Mouse (Mus musculus) kidney, postnatal 14 days (tissue): ENCODE measurements around the gene Zfp989.
"Not testable (repeated sequence)": the region's sequence is repeated elsewhere in the genome, so short reads cannot be mapped to it uniquely, and the experiment has no call there.

Source experiments
- DNase-seq: peaks from one replicate; pipeline ENCODE4 v3.0.0; 2022; ENCODE audit warnings: mixed read lengths

The Zfp989 gene

DNA sequence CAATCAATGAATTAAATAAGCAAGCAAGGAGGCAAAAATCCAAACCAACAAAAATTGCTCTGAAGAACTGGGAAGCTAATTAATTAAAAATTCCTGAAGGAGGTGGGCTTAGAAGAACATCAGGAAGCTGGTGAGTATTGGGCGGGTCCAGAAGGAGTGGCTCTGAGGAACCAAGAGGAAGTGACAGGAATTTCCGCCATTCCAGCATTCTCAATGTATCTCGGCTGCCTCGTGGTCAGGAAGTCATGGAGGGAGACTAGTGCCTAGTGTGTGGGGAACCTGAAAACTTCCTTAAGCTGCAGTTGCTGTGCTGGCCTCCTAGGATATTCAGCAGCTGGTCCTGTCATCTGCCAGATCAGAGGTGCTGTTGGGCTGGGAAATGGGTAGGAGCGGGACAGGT, at the start of gene Zfp989:
TSS of gene Zfp989 (plus strand) at position 220 of the 400 bp plus-strand sequence.
- DNase-seq: not testable (repeated sequence)

DNA sequence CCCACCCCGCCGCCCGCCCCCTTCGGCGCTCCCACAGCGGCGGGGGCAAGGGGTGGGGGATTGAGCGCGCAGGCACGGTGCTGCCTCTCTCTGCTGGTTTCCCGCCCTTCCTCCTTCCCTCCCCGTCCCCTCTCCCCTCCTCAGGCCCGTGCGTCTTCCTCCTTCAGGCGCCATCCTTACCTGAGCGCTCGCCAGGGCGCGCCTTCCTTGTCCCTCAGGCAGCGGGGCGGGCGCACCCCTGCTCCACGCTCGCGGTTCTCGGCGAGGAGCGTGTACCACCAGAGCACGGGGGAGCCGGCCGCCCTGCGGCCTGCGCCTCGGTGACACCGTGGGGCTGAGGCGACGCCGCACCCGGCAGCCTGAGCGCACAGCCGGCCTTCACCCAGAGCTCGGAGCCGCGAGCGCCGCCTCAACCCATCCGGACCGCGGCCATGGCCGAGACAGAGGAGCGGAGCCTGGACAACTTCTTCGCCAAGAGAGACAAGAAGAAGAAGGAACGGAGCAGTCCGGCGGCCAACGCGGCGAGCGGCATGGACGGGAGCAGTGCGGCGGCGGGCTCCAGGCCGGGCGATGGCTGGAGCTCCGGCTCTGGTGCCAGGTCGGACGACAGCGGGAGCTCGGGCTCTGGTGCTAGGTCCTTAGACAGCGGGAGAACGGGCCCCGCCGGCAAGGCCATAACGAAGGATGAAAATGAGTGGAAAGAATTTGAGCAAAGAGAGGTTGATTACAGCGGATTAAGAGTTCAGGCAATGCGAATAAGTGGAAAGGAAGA, 39.3 kb upstream of the Zfp989 start:
- DNase-seq: no peak

DNA sequence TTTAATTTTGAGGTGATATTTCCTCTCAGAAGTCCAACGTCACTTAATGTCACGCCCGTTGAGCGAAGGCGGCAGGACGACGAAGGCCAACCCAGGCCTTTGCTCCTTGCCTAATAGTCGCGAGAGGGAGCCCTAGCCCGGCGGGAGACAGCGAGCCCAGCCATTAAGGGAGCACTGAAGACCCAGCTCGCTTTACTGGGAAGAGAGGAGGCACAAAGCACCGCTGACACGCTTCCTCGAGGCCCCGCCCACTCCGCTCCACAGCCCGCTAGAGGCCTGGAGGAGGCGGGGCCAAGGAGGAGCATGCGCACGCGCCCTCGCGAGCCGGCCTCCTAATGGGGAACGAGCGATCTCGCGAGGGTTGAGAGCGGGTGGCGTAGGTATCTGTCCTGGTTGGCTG, 30.1 kb upstream of the Zfp989 start:
- DNase-seq: not testable (repeated sequence)

DNA sequence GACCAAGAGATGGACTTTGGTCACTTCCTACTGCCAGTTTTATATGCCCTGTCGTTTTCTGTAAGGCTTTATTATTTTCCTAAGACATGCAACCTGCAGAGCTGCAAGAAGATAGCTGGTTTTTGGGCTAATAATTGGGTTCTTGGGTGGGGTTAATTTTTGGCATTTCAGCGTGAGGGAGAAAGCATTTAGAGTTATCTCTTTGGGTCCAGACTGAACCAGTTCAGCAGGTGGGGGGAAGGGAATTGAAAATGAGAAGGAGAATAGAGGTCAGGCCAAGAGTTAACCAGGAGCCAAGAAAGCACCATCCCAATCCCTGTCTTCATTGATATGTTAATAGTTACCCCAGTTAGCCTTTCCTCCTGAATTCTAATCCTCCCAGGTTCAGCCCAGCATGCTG, 4.8 kb downstream of the Zfp989 start:
- not testable (repeated sequence) for DNase-seq

DNA sequence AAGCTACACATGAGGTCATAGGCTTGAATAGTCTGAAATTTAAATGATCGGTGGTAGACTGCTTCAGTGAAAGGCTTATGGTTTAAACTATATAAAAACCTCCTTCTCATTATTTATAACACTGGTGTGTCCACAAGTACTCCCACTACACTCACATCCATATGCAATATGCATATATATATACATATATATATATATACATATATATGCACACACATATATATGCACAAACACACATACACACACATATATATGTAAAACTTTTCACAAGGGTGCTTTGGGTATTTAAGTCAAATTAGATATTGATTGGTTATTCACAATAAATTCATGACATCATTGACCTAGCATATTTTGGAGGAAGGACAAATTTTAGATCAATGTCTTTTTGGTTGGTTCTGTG, 46.6 kb downstream of the Zfp989 start:
- not testable (repeated sequence) for DNase-seq

DNA sequence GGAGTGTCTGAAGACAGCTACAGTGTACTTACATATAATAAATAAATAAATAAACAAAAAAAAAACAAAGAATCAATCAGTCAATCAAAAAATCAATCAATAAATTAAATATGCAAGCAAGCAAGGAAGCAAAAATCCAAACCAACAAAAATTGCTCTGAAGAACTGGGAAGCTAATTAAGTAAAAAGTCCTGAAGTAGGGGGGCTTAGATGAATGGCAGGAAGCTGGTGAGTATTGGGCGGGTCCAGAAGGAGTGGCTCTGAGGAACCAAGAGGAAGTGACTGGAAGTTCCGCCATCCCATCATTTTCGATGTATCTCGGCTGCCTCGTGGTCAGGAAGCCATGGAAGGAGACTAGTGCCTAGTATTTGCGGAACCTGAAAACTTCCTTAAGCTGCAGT, 49.8 kb downstream of the Zfp989 start, which contains the start of gene Rex2:
TSS of gene Rex2 (plus strand) at position 301 of the 400 bp plus-strand sequence.
- DNase-seq: not testable (repeated sequence)

DNA sequence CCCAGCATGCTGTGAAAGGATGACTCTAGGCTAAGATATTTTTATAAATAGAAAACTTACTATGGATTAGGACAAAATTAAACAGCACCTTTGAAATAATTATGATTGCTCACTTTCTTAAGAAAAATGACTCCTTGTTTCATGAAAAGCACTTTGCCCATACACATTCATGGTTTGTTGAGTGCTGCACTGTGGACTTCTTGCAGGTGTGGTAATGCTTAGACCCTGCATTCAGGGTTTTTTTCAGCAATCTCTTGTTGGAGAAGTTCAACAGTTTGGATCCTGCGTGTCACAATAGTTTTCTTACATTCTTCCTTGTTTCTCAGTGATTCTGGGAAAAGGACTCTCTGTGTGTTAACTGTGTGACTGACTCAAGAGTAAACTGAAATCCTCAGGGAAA, 54.6 kb downstream of the Zfp989 start:
- not testable (repeated sequence) for DNase-seq

DNA sequence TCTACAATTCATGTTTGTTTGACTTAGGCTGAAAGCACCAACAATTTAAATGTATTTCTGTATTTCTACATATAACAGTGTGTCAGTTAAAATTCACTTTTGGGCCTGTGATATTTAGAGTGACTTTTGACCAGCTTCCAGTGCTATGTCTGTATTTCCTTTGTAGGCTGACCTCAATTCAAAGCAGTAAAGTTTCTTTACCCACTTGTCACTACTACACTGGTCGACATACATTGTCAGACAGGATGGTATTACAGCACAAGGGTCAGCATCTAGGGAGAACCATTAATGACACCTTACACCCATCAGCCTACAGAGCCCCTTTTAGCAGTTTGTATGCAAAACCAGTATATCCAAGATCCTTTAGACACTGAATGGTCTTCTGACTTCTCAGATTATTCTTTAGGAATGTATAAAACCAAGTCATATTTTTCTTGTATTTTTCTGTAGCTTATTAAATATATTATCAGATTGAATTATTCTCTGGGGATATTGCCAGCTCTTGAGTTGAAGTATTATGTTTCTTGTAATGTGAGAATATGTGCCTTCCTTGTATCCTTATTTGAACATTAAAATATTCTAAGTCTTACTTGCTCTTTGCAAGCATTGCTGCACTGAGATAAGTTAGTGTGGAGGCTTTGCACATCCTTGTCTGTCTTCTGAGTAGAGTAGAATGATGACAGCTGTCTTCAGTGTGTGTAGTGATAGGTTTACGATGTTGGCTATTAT, 59.7 kb downstream of the Zfp989 start:
- not testable (repeated sequence) for DNase-seq
